Mouse (Mus musculus) hindbrain, embryonic 13.5 days (tissue): Measurements from ENCODE around the gene Fcgrt. TPM values are rescaled to one million over a fixed set of nuclear protein-coding genes. Genes with fewer than 3 reads are reported as not detected.

ENCODE experiments used
- ATAC-seq: fragments of 200-750 bp; cut with Nextera tagmentation; 2 replicates; pipeline ENCODE4 v1.8.0; 2017; ENCODE audit warnings: moderate TSS enrichment; ENCODE audit not compliant: low FRiP score
- H3K27ac ChIP-seq: fragments of 300-500 bp; sonication (generic); 2 replicates; pipeline ENCODE4 v1.5.1; 2015; ENCODE audit warnings: inconsistent platforms, mild to moderate bottlenecking, moderate library complexity
- H3K27me3 ChIP-seq: fragments of 300-500 bp; sonication (generic); 2 replicates; pipeline ENCODE4 v1.6.1; 2015; ENCODE audit warnings: mild to moderate bottlenecking, inconsistent platforms
- H3K36me3 ChIP-seq: fragments of 300-500 bp; sonication (generic); 2 replicates; pipeline ENCODE4 v1.6.1; 2015; ENCODE audit warnings: mild to moderate bottlenecking, inconsistent platforms
- H3K4me1 ChIP-seq: fragments of 300-500 bp; sonication (generic); replicated peaks from 2 replicates; pipeline ENCODE4 v1.6.1; 2015; ENCODE audit warnings: inconsistent platforms
- H3K4me2 ChIP-seq: fragments of 300-500 bp; sonication (generic); 2 replicates; pipeline ENCODE4 v1.6.1; 2015; ENCODE audit warnings: inconsistent platforms, mild to moderate bottlenecking, moderate library complexity
- H3K4me3 ChIP-seq: fragments of 300-500 bp; sonication (generic); 2 replicates; pipeline ENCODE4 v1.5.1; 2015; ENCODE audit warnings: mild to moderate bottlenecking, inconsistent platforms
- H3K9ac ChIP-seq: fragments of 300-500 bp; sonication (generic); 2 replicates; pipeline ENCODE4 v1.6.1; 2015; ENCODE audit warnings: mild to moderate bottlenecking, inconsistent platforms
- H3K9me3 ChIP-seq: fragments of 300-500 bp; sonication (generic); 2 replicates; pipeline ENCODE4 v1.6.1; 2016; ENCODE audit warnings: inconsistent platforms
- WGBS: fragments of 180-500 bp; shearing (Covaris S2); methylation state at CpG from one replicate; pipeline ENCODE4 v1.1.7; 2015; 5-methylcytosine and 5-hydroxymethylcytosine counted together
- polyA plus RNA-seq: library from polyadenylated mRNA; unstranded; fragments of >200 nt; fragmentation: Nextera tagmentation; extraction: Ambion mirVana; gene quantifications from 2 replicates; pipeline ENCODE4 v1.2.1, GENCODE M21; 2015

The Fcgrt gene
- polyA plus RNA-seq, 1 experiment from 2014 or later: 28.3 TPM

DNA sequence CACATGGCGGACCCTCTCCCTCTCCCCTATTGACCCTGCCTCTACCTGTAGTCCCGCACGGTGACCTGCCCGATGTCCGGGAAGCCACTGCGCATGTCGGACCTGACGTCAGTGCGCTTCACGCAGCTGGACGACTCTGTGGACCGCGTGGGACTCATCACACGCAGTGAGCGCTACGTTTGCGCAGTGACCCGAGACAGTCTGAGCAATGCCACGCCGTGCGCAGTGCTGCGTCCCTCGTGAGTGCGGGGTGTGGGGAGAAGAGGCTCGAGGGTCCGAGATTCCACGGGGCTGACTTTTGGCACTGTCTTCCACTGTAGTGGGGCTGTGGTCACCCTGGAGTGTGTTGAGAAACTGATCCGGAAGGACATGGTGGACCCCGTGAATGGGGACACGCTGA, 27.1 kb downstream of the Fcgrt start:
- H3K4me3 ChIP-seq: no peak overlapping the region
- H3K27ac ChIP-seq: no peak overlapping the region
- no peaks in the 10 kb centered on the region for H3K4me1 ChIP-seq
- no peaks in the 10 kb centered on the region for H3K9me3 ChIP-seq
- no peaks in the 10 kb centered on the region for H3K27me3 ChIP-seq
- no peak for ATAC-seq
- peaks cover 44% of the 10 kb centered on the region for H3K36me3 ChIP-seq
- WGBS: 86% methylated on average over 30 of the region's 30 CpGs
- H3K4me2 ChIP-seq: no peak overlapping the region
- no peak overlapping the region for H3K9ac ChIP-seq

DNA sequence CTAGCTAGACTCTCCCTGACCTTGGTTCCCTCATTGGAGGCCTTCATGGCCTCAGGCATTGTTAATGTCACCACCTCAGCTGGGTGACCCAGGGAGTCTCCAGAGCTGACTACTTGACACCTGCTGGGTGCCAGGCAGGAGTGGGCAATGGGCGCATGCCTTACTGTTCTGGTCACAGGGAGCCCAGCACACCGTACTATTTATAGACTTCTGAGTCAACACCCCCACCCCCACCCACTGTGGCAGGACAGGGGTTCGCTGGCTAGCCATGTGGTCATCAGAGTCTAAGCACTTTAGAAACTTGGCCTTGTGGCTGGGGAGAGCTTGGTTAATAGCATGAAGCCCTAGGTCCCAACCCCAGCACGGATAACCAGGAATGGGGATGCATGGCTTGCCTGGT, 28.2 kb downstream of the Fcgrt start:
- Histone ChIP-seq H3K27ac (no peak overlapping the region), H3K4me3 (no peak overlapping the region), H3K4me2 (no peak overlapping the region), H3K27me3 (no peaks in the 10 kb centered on the region), H3K9me3 (no peaks in the 10 kb centered on the region), H3K9ac (0 out of 2 replicates have a peak overlapping the region, but pooled peaks have one; percentile 11), H3K36me3 (peaks cover 44% of the 10 kb centered on the region), H3K4me1 (no peaks in the 10 kb centered on the region)
- no peak for ATAC-seq
- WGBS: 90% methylated on average over 4 of the region's 4 CpGs

DNA sequence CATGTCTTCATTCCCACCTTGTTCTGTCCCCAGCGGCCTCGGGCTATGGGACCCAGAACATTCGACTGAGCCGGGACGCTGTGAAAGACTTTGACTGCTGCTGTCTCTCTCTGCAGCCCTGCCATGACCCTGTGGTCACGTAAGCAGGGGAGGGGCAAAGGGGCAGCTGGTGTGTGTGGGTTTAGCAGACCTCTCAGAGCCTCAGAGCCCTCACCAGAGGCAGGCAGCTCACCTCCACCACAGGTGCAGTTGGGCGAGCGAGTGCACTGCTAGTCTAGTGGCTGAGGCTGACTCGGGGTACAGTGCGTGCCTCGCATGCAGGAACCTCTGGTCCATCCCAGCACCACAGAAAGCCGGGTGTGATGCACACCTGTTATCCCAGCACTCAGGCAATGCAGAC, 29.7 kb downstream of the Fcgrt start:
- Histone ChIP-seq H3K27ac (no peak overlapping the region), H3K9me3 (no peaks in the 10 kb centered on the region), H3K9ac (no peak overlapping the region), H3K4me1 (no peaks in the 10 kb centered on the region), H3K4me3 (no peak overlapping the region), H3K36me3 (peaks cover 44% of the 10 kb centered on the region), H3K4me2 (no peak overlapping the region), H3K27me3 (no peaks in the 10 kb centered on the region)
- 93% methylated on average over 12 of the region's 12 CpGs for WGBS
- ATAC-seq: no peak

DNA sequence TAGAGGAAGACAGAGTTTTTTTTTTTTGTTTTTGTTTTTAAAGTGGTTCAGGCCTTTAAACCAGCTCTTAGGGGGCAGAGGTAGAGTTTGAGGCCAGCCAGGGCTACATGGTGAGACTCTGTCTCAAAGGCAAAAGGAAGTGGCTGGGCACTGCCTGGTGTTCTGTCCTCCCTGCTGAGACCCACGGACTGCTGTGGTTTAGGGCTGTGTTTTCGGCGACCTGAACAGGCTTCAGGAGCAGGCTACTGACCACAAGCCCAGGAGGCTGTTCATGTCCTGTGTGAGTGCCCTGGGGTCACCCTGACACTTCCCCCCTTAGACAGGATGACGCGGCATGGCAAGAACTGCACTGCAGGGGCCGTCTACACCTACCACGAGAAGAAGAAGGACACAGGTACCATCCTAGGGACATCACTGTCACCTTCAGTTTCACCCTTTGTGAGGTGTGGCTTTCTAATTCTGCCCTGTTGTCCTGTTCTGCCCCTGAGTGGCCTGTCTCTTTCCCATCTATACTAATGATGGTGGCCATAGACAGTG, 30.4 kb downstream of the Fcgrt start:
- Histone ChIP-seq H3K4me3 (no peak overlapping the region), H3K27ac (no peak overlapping the region), H3K4me1 (no peaks in the 10 kb centered on the region), H3K27me3 (no peaks in the 10 kb centered on the region), H3K4me2 (no peak overlapping the region), H3K9ac (no peak overlapping the region), H3K36me3 (peaks cover 44% of the 10 kb centered on the region), H3K9me3 (no peaks in the 10 kb centered on the region)
- WGBS: 83% methylated on average over 7 of the region's 7 CpGs
- ATAC-seq: no peak

DNA sequence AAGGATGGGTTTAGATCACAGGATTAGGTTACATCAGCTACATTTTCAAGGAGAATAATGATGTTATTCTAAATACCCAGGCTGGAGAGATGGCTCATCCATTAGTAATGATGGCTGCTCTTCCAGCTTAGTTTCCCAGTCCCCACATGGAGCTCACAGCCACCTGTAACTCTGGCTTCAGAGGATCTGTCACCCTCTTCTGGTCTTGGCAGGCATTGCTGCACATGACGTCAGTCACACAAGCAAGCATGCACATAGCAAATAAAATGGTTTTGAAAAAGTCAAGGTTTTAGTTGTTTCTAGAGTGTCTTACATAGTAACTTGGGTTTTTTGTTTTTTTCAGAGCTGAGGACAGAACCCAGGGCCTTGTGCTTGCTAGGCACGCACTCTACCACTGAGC, 31.4 kb downstream of the Fcgrt start:
- H3K9ac ChIP-seq: no peak overlapping the region

DNA sequence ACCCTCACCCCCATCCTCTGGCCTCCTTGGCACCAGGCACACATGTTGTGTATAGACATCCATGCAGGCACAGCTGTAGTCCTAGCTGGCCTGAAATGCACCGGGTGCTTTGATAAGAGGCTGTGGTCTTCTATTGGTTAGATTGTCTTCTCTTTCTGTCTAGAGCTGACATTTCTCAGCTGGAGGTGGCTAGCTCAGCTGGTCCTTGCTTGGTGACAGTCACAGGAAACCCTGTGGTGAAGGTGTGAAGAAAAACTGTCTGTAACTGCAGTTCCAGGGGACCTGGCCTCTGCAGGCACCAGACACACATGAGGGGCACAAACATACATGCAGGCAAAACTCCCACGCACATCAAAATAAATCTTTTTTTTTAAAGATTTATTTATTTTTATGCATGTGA, 34.0 kb downstream of the Fcgrt start:
- Histone ChIP-seq H3K9me3 (no peaks in the 10 kb centered on the region), H3K27me3 (no peaks in the 10 kb centered on the region), H3K4me2 (no peak overlapping the region), H3K4me3 (no peak overlapping the region), H3K27ac (no peak overlapping the region), H3K9ac (no peak overlapping the region), H3K36me3 (peaks cover 13% of the 10 kb centered on the region), H3K4me1 (0 out of 2 replicates have a peak, but pooled peaks cover 1% of the 10 kb centered on the region)
- 98% methylated on average over 2 of the region's 2 CpGs for WGBS
- ATAC-seq: no peak

More for the DNA sequence above, 31.4 kb downstream of the Fcgrt start:
- peaks cover 37% of the 10 kb centered on the region for H3K36me3 ChIP-seq
- H3K27me3 ChIP-seq: no peaks in the 10 kb centered on the region
- no peak overlapping the region for H3K4me3 ChIP-seq
- no peak overlapping the region for H3K4me2 ChIP-seq
- H3K4me1 ChIP-seq: no peaks in the 10 kb centered on the region
- no peak overlapping the region for H3K27ac ChIP-seq
- no peaks in the 10 kb centered on the region for H3K9me3 ChIP-seq
- ATAC-seq: no peak
- WGBS: 81% methylated on average over 2 of the region's 2 CpGs

DNA sequence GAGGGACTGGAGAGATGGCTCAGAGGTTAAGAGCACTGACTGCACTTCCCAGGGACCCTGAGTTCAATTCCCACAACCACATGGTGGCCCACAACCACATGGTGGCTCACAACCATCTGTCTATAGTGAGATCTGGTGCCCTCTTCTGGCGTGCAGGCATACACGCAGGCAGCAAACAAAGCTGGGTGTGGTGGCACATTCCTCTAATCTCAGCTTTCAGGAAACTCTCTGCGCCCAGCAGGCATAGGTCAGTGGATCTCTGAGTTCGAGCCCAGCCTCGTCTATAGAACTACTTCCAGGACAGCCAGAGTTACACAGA, 35.7 kb downstream of the Fcgrt start:
- Histone ChIP-seq H3K9me3 (no peaks in the 10 kb centered on the region), H3K36me3 (no peaks in the 10 kb centered on the region), H3K4me1 (peaks cover 17% of the 10 kb centered on the region), H3K4me3 (no peak overlapping the region), H3K4me2 (no peak overlapping the region), H3K27ac (no peak overlapping the region), H3K9ac (no peak overlapping the region), H3K27me3 (no peaks in the 10 kb centered on the region)
- WGBS: 36% methylated on average over 5 of the region's 5 CpGs
- no peak for ATAC-seq

DNA sequence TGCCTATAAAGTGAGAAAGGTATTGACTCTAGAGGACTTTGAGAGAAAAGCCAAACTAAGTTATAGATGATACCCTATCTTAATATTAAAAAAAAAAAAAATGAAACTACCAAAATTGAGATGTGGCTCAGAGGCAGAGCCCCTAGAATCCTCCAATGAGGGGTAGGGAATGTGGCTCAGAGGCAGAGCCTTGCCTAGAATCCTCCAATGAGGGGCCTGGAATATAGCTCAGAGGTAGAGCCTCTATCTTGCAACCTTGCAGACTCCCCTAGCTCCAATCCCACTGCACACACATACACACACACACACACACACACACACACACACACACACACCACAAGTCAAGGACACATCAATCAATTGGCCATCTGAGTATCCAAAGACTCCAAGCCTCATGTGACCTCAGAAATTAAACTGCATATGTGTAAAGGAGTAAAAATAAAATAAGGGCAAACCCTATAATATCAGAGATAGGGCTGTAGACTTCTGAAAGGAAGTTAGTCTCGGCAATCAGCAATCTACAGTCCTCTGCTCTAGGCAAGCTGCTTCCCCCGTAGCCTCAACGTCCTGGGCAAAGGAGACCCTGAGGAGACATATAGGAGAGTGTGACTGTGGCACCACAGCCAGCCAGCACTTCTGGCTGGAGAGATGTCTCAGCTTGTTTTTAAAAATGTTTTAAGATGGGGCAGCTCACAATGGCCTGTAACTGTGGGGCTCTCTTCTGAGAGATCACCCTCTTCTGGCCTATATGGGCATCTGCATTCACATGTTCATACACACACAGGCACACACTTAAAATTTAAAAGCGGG, 36.3 kb downstream of the Fcgrt start:
- H3K4me2 ChIP-seq: no peak overlapping the region
- no peak overlapping the region for H3K4me3 ChIP-seq
- H3K27me3 ChIP-seq: no peaks in the 10 kb centered on the region
- peaks cover 18% of the 10 kb centered on the region for H3K4me1 ChIP-seq
- H3K27ac ChIP-seq: no peak overlapping the region
- no peaks in the 10 kb centered on the region for H3K9me3 ChIP-seq
- no peak for ATAC-seq
- H3K36me3 ChIP-seq: no peaks in the 10 kb centered on the region
- no peak overlapping the region for H3K9ac ChIP-seq
- WGBS: 81% methylated on average over 4 of the region's 4 CpGs

DNA sequence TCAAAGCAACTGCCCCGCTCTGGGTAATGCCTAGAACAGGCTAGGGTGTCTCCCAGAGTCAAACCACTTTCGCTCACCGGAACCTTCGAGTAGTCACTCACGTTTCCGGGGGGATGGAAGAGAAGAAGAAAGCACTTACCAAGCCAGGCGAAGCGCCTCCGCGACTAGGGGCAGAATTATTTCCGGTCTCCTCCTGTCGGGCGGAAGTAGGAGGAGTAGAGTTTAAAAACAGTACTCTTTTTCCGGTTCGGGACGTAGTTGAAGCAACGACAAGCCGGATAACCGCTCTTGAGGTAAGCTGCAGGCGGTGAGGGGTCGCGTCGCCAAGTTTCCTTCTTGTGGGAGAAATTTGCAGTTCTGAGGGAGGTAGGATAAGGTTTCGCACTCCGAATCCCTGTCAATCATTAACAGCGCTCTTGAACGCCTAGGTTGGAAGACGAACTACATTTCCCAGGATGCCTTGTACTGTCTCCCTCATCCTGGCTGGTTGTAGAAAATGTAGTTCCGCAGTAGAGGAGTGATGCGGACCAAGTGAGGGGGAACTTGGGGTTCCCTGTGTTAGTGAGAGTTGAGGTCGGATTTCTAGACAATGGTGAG, 41.3 kb downstream of the Fcgrt start, which contains the start of the genes Nosip and Prrg2:
Nosip (plus strand) TSS at position 191 of the 597 bp plus-strand sequence.
Prrg2 (minus strand) TSS at position 439 of the 597 bp plus-strand sequence.
- no peaks in the 10 kb centered on the region for H3K9me3 ChIP-seq
- peaks cover 48% of the 10 kb centered on the region for H3K4me1 ChIP-seq
- H3K4me3 ChIP-seq: peak within 1 kb of the TSS; percentile 50
- peak within 1 kb of the TSS; percentile 88 for H3K27ac ChIP-seq
- ATAC-seq: peak; percentile 89
- WGBS: under 1% methylated on average over 31 of the region's 31 CpGs
- peak within 1 kb of the TSS; percentile 61 for H3K4me2 ChIP-seq
- H3K27me3 ChIP-seq: no peaks in the 10 kb centered on the region
- peak within 1 kb of the TSS; percentile 61 for H3K9ac ChIP-seq
- no peaks in the 10 kb centered on the region for H3K36me3 ChIP-seq

DNA sequence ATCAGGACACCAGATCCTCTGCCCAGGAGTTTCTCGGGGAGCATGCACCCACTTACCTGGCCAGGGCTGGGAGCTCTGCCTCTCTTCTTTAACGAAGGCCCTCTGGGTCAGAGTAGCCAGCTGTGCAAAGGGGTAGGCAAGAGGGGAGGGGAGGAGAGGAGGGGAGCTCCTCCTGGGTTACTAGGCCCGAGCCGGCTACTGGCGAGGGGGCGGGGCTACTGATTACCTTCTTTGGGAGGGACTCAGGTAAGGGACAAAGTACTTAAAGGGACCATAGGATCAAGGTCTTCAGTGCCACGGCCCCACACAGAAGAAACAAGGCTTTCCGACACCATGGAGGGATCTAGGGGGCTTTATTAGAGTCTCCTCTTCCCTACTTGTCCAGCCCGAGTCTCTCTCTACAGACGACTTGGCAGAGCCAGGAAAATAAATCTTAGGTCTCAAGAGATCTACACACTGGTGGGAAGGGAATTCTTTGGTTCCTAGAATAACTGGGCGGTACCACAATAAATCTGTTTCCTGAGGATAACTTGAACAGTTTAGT, 42.0 kb downstream of the Fcgrt start:
- H3K4me2 ChIP-seq: peak overlapping the region; percentile 47
- H3K27me3 ChIP-seq: no peaks in the 10 kb centered on the region
- peaks cover 48% of the 10 kb centered on the region for H3K4me1 ChIP-seq
- peak overlapping the region; percentile 50 for H3K4me3 ChIP-seq
- H3K36me3 ChIP-seq: no peaks in the 10 kb centered on the region
- 15% methylated on average over 11 of the region's 11 CpGs for WGBS
- ATAC-seq: no peak
- H3K9me3 ChIP-seq: no peaks in the 10 kb centered on the region
- H3K27ac ChIP-seq: peak overlapping the region; percentile 14; the same call in 1 of the 2 replicates
- peak overlapping the region; percentile 55 for H3K9ac ChIP-seq

DNA sequence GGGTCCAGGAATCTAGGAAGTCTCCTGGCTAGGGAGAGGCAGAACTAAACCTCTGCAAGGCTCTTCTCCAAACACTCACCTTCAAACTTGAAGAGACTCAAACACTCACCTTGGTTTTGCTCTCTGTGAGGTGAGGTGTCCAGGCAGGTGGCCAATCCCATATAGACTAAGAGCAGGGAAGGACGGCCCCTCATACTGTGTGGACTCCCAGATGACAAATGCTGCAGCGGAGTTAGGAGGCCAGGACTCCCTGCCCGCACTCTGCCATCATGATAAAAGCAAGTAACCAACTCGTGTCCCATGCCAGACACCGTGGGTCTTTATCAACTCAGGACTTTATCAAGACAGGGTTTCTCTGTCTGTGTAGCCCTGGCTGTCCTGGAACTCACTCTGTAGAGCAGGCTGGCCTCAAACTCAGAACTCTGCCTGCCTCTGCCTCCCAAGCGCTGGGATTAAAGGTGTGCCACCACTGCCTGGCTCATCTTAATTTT, 43.0 kb downstream of the Fcgrt start:
- no peak overlapping the region for H3K9ac ChIP-seq
- no peak overlapping the region for H3K4me3 ChIP-seq
- H3K27me3 ChIP-seq: no peaks in the 10 kb centered on the region
- H3K27ac ChIP-seq: no peak overlapping the region
- no peak for ATAC-seq
- no peaks in the 10 kb centered on the region for H3K36me3 ChIP-seq
- no peaks in the 10 kb centered on the region for H3K9me3 ChIP-seq
- H3K4me1 ChIP-seq: peaks cover 48% of the 10 kb centered on the region
- no peak overlapping the region for H3K4me2 ChIP-seq
- WGBS: 87% methylated on average over 6 of the region's 6 CpGs
